Mouse (Mus musculus): ENCODE measurements around the gene Dlg5.

The Dlg5 gene

DNA sequence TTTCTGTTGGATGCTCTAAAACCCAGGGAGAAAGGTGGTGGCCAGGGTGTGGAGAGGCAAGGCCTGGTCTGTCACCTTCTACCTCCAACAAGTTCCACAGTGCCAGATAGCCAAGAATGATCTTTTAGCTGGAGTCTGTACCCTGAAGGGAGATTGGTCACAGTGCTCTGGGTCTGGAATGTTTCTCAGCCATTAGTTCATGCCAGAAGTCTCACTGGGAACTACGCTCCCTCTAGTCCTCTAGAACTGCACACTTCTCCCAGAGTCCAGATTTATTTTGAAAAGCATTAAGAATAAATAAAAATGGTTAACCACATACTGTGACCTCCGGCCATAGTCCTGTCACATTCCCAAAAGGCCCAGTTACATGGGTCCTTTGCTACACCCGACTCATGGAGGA lies 158.3 kb downstream of the Dlg5 start:
- in situ Hi-C loops (cut with MboI; ENCODE audit: low pct_unique_long_range_greater_than_20kb in 1 of 2, low sequenced_read_pairs in 2 of 2, unreplicated experiment in 1 of 2): no loop called here

DNA sequence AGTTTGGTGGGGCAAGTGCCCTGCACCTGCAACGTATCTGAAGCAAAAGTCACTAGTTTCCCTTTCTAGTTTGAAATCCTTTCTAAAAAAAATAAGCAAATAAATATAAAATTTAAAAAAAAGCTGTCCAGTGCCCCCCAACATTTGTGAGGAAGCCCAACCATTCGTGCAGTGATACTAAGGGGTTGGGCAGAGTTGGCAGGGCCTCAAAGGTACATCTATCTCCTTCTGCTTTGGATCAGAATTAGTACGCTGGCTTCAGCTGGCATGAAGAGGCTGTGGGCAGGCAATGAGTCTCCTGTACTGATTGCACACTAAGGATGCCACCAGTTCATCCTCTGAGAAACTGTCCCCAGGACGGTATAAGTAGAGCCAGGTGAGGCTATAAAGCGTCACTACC lies 159.2 kb downstream of the Dlg5 start:
- in situ Hi-C loops (cut with MboI; ENCODE audit: low pct_unique_long_range_greater_than_20kb in 1 of 2, low sequenced_read_pairs in 2 of 2, unreplicated experiment in 1 of 2): no loop called here

Measured in mouse embryonic stem cell (cell line).